Mouse (Mus musculus) CD4-positive, CD25-positive, alpha-beta regulatory T cell, adult 4 months (primary cell): ENCODE results near the gene Prickle1. TPM values are rescaled to one million over a fixed set of nuclear protein-coding genes. Genes with fewer than 3 reads are reported as not detected.

Experiments
- ATAC-seq: one replicate; pipeline ENCODE4 v1.8.0; 2017
- polyA plus RNA-seq, 2 experiments: library from polyadenylated mRNA; unstranded; fragments of 100-300 nt; shearing (Covaris generic); gene quantifications; one replicate each; pipeline ENCODE4 v1.2.1; 2017

The Prickle1 gene
- polyA plus RNA-seq, 2 experiments from 2014 or later: 1.5 TPM

DNA sequence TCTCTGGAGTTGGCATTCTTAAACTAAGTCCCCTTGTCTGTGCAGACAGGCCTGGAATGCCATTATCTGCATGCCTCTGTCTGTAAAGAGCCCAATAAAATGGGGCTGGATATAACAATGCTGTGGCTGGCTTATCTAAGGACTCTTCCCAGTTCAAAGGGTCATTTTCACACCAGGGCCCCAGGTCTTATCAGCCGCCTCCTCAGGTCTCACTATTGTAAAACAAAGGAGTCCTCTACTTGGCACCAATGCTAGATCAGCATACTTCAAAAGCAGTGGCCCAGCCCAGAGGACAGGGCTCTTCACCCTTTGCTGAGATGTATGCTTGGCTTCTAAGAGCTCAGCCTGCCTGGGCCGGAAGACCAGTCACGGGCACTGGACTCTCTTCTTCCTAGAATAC lies 56.3 kb downstream of the Prickle1 start:
- ATAC-seq: no peak

- no peak for ATAC-seq
These were observed 57.0 kb downstream of the Prickle1 start for GRCm38 (mm10) chr15:93538551-93539205.

GRCm38 (mm10) chr15:93537745-93538144 lies 57.9 kb downstream of the Prickle1 start:
- ATAC-seq: no peak

- ATAC-seq: no peak
These were observed 59.5 kb downstream of the Prickle1 start for GRCm38 (mm10) chr15:93536191-93536590.

DNA sequence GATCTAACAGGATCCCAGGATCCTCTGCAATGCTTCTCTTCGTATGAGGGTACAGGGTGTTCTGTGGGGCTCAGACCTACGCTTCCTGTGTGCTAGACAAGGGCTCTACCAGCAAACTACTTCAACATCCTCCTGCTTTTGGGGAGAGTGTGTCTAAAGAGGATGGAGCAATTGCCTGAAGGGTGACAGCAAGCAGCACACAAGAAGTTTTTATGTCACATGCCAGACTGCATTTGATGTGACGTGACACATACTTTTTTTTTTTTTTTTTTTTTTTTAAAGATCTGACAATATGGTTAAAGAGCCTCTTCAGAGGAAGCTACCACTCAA lies 65.0 kb downstream of the Prickle1 start:
- peak; percentile 65 for ATAC-seq

GRCm38 (mm10) chr15:93529831-93530702 lies 65.6 kb downstream of the Prickle1 start:
- no peak for ATAC-seq

GRCm38 (mm10) chr15:93525305-93525917 lies 70.3 kb downstream of the Prickle1 start:
- no peak for ATAC-seq

DNA sequence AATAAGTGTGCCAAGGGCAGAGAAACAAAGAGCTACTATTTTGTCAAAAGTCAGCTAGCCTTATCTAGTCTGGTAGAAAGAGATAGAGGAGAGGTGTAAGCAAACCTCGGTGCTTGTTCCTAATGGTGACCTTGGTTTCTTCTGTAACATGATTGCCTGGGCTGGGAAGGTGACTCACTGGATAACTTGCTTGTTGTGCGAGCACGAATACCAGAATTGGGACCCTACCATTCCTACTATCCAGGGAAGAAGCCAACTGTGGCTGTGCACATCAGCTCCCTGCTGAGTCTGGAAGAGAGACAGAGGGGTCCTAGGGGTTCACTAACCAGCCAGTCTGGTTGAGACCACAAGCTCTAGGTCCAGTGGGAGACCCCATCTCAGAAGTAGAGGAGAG lies 73.9 kb downstream of the Prickle1 start:
- no peak for ATAC-seq

GRCm38 (mm10) chr15:93521088-93521786 lies 74.5 kb downstream of the Prickle1 start:
- no peak for ATAC-seq

DNA sequence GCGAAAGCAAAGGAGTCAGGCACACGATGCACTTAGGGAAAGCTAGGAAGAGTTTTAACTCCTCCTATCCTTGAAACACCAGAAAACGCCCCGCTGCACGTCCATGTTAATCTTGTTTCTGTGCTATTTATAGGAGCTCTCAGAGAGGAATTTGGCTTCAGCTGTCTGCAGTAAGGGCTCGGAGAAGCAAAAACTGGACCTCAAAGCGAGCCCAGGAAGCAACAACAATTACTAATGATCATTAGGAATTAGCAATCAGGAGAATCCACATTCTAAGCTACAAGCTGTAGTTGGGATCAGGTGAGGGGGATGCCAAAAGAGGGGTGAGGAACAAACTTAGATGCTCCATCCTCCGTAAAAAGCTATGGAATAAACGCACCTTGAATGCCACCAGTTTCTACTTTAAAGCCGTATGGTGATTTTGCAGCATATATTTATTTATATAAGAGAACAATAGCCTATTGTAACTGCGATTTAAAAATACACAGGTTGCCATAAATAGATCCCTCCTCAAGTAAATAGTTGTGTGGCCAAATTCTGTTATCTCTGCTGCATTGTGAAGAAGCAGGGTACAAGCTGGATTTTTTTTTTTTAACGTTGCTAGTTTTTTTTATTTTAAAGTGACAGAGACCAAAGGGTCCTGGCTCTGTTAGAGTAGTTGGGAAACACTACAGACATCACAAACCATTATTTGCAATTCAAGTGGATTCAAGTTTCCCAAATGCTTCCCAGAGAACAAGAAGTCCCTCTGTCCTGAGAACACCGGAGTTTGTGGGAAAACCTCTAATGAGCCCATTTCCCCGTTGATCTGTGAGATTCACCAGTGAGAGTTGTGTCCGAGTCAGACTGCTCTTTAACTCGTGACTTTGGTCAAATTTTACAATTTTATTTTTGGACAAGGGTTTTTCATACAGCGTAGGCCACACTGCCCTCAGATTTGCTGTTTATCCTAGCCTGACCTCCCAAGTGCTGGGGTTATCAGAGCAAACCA lies 75.6 kb downstream of the Prickle1 start:
- ATAC-seq: no peak

GRCm38 (mm10) chr15:93518941-93519835 lies 76.5 kb downstream of the Prickle1 start:
- ATAC-seq: peak; percentile 69

DNA sequence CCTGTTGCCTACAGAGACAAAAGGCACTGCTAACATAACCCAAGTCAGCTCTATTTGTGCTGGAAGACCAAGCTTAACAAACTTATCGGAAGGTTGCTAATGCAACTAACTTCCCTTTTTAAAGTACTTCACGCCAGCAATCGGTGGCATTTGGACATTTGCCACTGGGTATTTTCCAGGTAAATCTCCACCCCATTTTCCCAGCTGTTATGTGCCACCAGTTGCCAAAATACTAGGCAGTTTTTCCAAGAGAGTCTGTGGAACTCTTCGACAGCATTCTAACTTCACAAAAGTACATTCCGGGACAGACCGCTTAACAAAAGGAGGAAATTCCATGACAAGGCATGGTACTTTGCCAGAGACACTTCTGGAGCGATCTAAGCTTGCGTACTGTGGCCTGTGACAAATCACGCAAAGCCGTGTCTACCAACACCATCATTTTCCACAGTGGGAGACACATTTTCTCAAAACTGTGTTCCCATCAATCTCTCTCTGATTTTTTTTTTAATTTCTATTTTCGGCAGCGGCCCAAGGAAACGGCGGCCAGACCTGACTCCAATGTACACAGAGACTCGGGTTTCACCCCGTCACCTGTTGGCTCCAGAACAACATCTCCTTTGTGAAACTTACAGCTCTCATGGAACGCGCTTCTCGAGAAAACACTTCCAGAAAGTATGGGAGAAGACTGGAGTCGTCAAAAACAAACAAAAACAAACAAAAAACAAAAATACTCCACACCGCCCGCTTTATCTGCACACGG lies 77.4 kb downstream of the Prickle1 start:
- no peak for ATAC-seq

DNA sequence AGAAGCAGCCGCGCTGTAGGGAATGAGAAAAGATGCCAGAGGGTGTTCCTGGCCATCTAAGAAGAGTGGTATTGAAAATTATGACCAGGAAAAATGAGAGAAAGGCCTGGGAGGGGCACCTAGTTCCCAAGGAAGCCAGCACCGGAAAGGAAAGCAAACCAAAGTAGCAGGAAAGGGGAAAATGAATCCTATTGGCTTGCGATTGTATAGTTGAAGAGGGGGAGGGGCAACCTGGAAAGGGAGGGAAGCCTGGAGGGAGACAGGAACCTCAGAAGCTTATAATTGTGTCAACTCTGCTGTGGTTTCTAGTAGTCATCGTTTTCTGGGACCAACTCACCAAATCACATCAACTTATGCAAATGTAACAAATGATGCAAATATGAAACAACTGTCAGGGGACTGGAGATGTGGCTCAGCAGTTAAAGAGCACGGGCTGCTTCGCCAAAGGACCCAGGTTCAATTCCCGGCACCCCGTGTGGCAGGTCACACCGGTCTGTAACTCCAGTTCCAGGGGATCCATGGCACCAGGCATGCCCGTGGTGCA lies 78.6 kb downstream of the Prickle1 start:
- no peak for ATAC-seq

DNA sequence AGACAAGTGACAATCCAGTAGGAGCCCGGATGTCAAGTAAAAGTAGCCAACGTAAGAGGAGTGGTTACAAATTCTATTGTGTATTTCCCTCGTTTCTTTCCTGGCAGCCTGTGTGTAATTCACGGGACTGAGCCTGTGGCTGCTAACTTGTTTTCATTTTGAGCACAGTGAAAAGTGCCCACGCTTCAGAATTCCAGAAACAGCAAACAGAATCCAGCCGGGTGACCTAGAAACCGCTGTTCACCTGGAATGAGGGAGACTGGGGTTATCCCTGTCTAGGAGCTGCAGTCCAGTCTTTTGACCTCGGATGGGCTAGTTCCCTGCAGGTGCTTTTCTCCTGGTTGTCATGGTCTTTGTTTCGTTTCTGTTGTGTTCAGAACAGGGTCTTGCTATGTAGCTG lies 80.4 kb downstream of the Prickle1 start:
- no peak for ATAC-seq

DNA sequence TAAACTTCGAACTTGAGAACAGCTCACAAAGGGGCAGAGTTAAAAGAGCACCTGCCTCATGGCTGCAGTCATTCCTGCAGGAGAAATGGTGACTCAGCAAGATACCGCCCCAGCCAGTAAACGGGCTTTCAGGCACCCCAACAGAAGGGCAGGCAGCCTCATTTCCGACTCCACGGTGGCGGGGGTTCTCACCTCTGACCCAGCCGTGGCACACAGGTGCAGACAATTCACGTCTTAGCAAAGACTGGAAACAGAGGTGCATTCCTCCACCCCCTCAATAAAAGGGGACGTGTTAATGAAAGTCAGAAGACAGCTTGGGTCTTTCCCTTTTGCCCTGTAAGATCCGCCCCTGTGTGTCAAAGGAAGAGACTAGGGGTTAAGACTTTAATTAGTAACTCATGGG lies 81.8 kb downstream of the Prickle1 start:
- peak; percentile 79 for ATAC-seq

GRCm38 (mm10) chr15:93512437-93512836 lies 83.3 kb downstream of the Prickle1 start:
- no peak for ATAC-seq

DNA sequence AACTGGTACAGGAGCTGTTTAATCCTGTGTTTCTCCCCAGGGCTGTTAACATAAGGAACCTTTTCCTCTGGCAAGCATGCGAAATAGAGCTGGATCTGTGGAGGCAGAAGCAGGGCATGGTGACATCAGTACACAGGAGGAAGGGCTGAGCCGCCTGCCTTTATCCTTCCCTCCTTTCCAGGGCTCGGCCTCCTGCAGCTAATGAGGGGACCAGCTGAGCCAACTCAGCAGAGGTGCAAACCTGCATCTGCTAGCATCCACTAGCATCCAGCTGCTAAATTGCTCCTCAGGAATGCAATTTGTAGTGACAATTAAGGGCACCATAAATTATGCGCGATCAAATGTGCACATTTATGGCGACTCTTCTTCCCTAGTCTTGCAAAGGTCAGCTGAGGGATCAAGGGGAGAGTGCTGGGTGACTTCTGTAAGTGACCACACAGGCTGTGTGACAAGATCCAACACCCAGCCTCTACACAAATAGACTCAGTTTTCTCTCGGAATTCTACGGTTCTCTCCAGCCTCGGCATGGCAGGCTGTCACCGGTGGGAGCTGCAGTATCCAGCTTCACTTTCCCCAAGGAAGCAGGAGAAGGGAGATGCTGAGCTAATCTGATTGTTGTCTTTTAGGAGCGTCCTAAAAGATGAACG lies 84.9 kb downstream of the Prickle1 start:
- ATAC-seq: no peak

- ATAC-seq: no peak
These were observed 90.9 kb downstream of the Prickle1 start for GRCm38 (mm10) chr15:93504808-93505207.

- no peak for ATAC-seq
These were observed 92.4 kb downstream of the Prickle1 start for GRCm38 (mm10) chr15:93503201-93503745.
